Mouse (Mus musculus) layer of hippocampus, adult 8-10 months (tissue): ENCODE results near the gene Sec1. TPM values are rescaled to one million over a fixed set of nuclear protein-coding genes. Genes with fewer than 3 reads are reported as not detected.

Experiments used
- DNase-seq, 2 experiments: peaks; one replicate each; pipeline ENCODE4 v3.0.0; 2022; ENCODE audit warnings: low spot score in 2 of 2
- total RNA-seq, 4 experiments: library from RNA; stranded (reverse); gene quantifications; 2 replicates each; pipeline ENCODE4 v1.2.4; 2022

The Sec1 gene
- total RNA-seq, 4 experiments from 2014 or later = 1.6 to 4.6 (median 3.3) TPM

DNA sequence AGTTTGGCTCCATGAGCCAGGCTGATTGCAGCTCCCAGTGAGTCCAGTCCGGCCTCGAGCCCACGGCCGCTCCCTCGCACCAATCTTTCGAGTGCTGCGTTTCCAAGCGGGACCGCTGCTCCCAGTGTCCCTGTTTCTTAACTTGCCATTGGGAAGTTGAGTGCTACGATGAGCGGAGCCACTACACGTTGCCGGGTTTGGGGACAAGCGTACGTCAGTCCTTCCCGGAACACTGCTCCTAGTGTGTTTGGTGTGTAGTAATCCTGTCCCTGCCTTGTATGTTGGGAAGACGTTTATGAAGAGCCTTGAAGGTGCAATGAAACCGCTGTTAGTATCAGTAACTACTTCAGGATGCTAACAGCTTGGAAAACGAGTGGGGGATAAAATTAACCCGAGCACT is 24.1 kb upstream of the Sec1 start:
- no peak for DNase-seq

DNA sequence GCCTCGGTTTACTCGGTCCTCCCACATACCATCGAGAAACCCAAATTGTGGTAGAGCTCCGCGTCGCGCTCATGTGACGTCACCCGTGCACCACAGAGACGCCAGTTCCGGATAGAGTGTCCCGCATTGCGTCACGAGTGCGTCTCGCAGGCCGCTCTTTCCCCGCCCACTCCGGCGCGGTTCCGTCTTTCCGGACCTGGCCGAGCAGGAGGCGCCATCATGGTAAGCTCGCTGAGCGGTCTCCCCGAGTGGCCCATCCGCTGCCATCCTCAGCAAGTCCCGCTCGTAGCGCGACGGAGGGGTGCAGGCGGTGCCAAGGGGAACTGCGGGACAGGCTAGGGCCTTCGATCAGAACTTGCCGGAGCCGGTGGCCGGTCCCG is 23.7 kb upstream of the Sec1 start, which contains the start of gene Sphk2:
Gene Sphk2 (minus strand): TSS at position 85 of the 380 bp plus-strand sequence.
- peak; percentile 98 to 99 for DNase-seq

DNA sequence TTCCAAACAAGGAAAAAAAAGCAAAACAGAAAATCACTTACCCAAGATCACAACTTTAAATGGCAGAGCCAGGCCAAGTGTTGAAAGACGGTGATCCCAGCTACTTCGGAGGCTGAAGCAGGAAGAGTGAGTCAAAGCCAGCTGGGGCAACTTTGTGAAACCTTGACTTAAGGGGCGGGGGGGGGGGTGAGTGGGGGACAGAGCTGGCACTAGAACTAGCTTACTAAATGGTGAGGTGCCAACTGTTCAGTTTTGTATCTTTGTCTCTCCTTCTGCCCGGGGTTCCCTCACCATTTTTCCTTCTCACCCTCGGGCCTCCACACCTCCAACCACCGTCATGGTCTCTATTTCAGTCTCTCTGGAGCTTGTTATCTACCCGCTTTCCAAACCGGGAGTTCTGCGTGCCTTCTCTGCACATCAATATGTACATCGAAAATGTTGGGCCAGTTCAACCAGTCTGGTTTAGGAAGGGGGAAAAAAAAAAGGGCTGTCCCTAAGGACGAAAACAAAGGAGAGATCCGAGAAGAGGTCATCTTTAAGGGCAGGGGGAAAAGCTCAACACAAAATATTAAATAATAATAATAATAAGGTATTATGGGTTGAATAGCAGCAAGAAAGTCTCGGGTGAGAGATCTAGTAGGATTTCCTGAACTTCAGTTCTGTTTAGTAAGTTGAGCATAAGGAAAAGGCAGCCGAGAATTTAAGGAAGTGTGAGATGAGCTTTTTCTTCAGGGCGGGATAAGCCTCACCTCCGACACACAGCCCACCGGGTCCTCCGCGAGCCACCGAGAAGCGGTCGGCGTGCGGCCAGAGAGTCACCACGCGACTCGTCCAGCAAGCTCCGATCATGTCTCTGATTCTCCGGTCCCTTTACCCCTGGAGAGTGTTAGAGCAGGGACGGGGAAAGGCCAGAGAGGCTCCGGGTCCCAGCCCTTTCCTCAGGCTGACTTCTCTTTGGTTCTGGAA is 23.0 kb upstream of the Sec1 start:
- DNase-seq = no peak

GRCm38 (mm10) chr7:45716460-45716857 is 22.3 kb upstream of the Sec1 start:
- no peak for DNase-seq

GRCm38 (mm10) chr7:45715741-45716459 is 21.7 kb upstream of the Sec1 start:
- DNase-seq = no peak

- DNase-seq = peak; percentile 98
Observed at GRCm38 (mm10) chr7:45715090-45715708, 21.0 kb upstream of the Sec1 start, which contains the start of gene Rpl18. Gene Rpl18, plus strand, starts transcription at chr7:45715457.

GRCm38 (mm10) chr7:45714630-45715089 is 20.5 kb upstream of the Sec1 start:
- no peak for DNase-seq

- no peak for DNase-seq
Observed at GRCm38 (mm10) chr7:45713881-45714520, 19.8 kb upstream of the Sec1 start.

GRCm38 (mm10) chr7:45713396-45713795 is 19.2 kb upstream of the Sec1 start:
- DNase-seq = no peak

DNA sequence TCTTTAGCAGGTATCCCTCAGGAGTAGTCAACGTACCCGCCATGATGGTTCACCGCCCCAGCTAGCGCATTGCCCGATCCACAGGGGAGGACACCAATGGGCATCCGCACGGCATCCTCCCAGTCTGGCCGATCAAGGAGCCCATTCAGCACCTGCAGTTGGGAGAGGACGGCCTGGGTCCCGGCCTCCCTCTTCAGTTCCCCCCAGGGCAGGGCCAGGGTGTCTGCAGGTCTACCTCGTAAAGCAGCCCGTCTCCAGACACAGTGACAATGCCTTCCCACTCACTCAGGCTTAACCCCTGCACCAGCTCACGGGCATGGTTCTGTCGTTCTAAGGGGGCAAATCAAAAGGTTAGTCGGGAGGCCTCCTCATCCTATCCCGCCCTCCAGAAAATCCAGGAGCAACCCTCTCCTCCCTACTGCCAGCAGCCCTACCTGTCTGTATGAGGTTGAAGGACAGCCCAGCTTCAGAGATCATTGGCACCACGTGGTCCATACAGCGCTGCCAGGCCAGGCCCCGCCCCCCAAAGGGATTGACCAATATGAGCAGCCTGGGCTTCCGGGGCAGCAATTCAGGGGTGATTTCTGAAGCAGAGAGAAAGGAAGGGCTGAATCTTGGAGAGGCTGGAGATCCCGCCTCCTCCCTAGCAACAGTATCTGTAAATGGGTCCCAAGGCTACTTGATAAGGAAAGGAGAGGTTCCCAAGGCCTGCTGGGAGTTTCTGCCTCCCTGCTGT is 18.0 kb upstream of the Sec1 start:
- DNase-seq = no peak

- no peak for DNase-seq
Observed at GRCm38 (mm10) chr7:45711316-45712021, 17.3 kb upstream of the Sec1 start.

DNA sequence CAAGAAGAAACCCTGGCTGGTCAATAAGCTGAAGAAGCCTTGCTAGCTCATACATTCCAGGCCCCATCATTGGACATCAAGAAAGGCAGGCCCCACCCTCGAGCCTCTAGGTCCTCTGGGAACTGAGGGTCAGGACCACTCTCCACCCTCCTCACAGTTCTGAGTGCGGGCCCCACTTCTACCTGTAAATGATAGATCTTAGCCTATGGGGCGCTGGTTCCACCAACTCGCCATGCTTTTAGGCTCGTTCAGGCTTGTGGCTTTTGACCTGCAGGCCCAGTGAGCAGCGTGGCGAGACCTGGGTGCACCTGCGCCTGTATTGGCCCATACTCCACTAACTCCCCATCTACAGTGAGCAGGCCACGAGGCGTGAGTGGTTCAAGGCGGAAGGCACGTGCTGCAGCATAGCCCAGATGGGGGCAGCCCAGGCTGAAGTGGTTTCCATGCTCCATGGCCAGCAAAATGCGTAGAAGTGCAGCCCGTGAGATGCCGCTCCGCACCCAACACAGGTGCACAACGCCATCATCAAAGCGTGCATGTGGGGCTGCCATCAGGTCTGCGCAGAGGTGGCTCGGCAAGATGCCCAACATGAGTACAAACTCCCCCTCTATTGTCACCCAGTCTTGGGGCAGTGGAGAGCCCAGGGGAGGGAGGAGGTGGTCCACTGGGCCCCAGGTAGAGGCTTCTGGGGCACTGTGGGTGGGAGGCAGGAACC is 16.4 kb upstream of the Sec1 start:
- no peak for DNase-seq

DNA sequence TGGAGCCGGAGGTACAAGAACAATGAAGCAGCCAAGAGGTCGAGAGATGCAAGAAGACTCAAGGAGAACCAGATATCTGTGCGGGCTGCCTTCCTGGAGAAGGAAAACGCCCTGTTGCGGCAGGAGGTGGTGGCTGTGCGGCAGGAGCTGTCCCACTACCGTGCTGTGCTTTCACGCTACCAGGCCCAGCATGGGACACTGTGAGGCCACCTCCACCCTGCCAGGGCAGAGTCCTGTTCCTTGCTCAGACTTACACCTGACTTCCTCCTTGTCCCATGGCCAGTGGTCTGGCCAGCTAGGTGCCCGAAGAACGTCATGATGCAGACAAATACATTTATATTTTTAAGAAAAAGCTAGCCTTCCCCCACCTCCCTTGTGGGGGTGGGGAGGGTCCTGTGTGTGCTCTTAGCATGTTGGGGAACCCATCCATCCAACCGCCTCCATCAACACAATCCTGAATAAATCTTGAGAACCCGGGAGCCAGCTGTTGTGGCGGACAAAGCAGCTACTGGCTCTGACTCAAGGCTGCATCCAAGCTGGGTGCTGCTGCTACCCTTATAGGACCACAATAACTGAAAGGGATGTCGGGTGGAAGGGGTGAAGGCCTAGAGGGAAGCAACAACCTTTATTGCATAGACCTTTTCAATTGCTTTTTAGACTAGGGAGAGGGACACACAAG is 15.6 kb upstream of the Sec1 start:
- DNase-seq = no peak

GRCm38 (mm10) chr7:45709036-45709435 is 14.8 kb upstream of the Sec1 start:
- no peak for DNase-seq

DNA sequence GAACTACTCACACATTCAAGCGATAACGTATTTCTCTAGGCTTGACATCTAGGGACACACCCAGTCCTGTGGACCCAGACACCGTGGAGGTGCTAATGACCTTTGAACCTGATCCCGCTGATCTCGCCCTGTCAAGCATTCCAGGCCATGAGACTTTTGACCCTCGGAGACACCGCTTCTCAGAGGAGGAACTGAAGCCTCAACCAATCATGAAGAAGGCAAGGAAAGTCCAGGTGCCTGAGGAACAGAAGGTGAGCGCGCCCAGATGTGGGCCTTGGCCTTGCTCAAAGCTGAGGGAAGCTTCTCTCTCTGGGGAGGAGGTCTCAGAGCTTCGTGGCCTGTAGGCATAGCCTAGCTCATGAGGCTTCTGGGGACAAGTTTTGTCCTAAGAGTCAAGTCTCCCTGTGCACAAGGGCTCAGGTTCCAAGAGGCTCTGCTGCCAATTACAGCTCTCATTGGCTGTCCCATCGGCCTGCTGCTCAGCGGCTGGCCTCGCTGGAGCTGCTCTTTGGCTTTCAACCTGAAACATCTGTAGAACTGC is 14.1 kb upstream of the Sec1 start:
- no peak for DNase-seq

DNA sequence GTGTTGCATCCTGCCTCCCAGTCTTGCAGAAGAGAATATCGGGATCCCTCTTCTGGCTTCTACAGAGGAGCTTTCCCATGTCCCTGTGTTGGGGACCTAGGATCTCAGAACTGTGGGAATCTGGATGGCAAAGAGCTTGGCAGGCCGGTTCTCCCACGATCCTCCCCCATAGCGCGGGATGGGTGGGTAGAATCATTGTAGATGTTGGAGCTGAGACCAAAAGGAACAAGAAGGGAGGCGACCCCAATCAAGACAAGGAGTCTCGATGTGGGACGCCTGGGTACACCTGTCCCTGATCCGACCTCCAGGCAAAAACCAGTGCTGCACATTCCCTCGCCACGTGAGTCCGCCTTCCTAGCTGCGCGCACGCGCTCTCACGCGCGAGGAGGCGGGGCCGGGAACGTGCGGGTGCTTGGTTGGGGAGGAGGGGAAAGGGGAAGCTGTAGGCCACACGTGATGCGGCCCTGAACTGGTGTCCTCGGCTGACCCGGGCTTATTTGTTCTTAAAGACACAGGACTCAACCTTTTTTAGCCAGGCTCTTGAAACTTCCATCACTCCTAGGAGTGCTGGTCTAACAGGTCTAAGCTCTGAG is 13.3 kb upstream of the Sec1 start:
- peak; percentile 93 to 94 for DNase-seq

DNA sequence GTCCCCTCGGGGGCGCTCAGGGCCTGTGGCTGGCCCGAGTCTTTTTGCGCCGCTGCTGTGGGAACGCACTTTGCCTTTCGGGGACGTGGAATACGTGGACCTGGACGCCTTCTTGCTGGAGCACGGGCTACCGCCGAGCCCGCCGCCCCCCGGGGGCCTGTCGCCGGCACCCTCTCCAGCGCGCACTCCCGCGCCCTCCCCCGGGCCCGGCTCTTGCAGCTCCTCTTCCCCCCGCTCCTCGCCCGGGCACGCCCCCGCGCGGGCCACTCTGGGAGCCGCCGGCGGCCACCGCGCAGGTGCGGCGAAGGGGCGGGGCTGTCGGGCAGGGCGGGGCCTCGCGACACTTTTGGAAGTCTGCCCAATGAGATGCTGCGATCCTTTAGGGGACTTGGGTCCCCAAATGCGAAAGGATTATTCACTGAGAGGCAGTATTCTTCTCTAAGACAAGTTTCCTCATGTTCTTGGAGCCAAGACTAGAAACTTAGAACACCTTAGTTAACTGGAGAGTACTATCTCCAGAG is 12.6 kb upstream of the Sec1 start:
- peak in 1 of 2 experiments; percentile 74 for DNase-seq

GRCm38 (mm10) chr7:45705873-45706281 is 11.7 kb upstream of the Sec1 start:
- DNase-seq = peak; percentile 82 to 91
